Mouse (Mus musculus) mouse embryonic stem cell (cell line): ENCODE measurements around the gene Ptma.
"Not testable (repeated sequence)": the region's sequence is repeated elsewhere in the genome, so short reads cannot be mapped to it uniquely, and the experiment has no call there.

Experiments used
- in situ Hi-C, 2 experiments: fragments of 300-500 bp; cut with MboI; formaldehyde crosslinking; loops; 1 replicate in 1 of 2; 3 replicates in 1 of 2; pipeline ENCODE4 v1.14.3; 2019 to 2020; ENCODE audit warnings: low sequenced_read_pairs in 2 of 2, low pct_unique_long_range_greater_than_20kb in 1 of 2, mixed read lengths in 1 of 2; ENCODE audit not compliant: unreplicated experiment in 1 of 2

Ptma gene

GRCm38 (mm10) chr1:86526116-86526788 is at the start of gene Ptma:
Gene Ptma (plus strand): TSS chr1:86526726.
- in situ Hi-C loops = no loop called here

DNA sequence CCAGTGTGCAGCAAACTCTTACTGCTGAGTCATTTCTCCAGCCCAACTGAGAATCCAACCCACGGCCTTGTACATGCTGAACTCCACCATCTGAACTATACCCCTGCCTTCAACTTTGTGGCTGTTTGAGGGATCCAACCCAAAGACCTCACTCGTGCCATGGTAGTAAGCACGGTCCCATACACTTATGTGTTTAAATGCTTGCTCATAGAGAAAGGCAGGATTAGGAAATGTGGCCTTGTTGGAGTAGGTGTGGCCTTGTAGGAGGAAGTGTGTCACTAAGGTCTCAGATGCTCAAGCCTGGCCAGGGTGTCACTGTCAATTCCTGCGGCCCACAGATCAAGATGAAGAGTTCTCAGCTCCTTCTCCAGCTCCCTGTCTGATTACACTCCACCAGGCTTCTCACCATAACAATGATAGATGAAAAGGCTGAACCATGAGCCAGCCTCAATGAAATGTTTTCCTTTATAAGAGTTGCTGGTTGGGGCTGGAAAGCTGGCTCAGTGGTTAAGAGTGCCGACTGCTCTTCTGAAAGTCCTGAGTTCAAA is 48.7 kb upstream of the Ptma start:
- in situ Hi-C loops = loop anchor here in 1 of 2 experiments (5.0 kb wide), 1 partner anchor 36 kb away; no protein-coding TSS in a partner anchor

- in situ Hi-C loops = loop anchor here in 1 of 2 experiments (5.0 kb wide), 1 partner anchor 37 kb away; no protein-coding TSS in a partner anchor
Observed at GRCm38 (mm10) chr1:86479099-86479825, 47.3 kb upstream of the Ptma start.

DNA sequence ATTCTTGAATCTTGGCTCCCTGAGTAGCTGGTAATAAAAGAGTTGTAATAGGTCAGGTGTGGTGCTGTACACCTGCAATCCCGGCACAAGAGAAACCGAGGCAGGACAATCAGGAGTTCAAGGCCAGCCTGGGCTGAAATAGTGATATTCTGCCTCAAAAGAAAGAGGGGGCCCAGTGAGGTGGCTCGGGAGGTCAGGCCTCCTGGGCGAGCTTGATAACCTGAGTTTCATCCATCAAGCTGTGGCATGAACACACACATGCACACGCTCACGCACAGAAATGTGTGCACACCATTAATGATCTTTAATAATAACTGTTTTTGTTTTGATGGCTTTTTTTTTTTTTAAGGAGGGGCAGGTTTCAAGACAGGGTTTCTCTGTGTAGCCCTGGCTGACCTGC is 46.2 kb upstream of the Ptma start:
- in situ Hi-C loops = no loop called here

GRCm38 (mm10) chr1:86480735-86481447 is 45.6 kb upstream of the Ptma start:
- in situ Hi-C loops = no loop called here

DNA sequence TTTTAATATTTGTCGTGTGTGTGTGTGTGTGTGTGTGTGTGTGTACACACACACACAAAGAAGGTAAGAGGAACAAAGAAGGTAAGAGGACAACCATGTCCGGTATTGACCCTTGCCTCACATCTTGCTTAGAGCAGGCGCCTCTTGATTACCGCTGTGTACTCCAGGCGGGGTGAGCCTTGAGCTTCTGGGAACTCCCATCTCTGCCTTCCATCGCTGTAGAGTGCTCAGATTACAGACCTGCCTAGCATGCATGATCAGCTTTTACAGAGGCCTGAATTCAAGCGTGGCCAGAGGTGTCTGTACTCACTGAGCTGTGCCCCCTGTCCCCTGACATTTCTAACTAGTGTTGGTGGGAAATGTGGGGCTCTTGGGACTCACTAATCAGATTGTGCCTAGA is 45.1 kb upstream of the Ptma start:
- in situ Hi-C loops = no loop called here

DNA sequence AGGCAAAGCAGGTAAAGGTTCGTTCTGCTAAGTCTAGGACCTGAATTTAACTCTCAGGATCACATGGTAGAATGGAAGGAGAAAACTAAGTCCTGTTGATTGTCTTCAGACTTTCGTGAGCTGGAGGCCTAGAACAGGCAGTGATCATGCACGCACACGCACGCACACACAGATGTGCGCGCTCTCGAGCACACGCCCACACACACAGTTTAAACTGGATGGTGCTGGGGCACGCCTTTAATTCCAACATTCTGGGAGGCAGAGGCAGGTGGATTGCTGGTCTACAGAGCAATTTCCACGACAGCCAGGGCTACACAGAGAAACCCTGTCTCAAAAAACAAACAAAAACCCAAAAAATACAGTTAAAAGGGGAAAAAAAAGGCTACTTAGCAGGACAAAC is 44.2 kb upstream of the Ptma start:
- in situ Hi-C loops = no loop called here

GRCm38 (mm10) chr1:86482761-86483160 is 43.8 kb upstream of the Ptma start:
- in situ Hi-C loops = no loop called here

GRCm38 (mm10) chr1:86485346-86485745 is 41.2 kb upstream of the Ptma start:
- in situ Hi-C loops = no loop called here

DNA sequence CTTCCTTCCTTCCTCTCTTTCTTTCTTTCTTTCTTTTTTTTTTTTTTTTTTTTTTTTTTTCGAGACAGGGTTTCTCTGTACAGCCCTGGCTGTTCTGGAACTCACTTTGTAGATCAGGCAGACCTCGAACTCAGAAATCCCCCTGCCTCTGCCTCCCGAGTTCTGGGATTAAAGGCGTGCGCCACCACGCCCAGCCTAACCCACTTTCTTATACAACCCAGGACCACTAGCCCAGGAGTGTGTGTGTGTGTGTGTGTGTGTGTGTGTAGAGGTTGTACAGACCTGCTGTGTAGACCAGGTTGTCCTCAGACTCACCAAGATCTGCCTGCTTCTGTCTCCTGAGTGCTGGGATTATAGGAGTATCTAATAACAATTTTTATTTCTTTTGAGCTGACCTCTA is 40.7 kb upstream of the Ptma start:
- in situ Hi-C loops = not testable (repeated sequence)

DNA sequence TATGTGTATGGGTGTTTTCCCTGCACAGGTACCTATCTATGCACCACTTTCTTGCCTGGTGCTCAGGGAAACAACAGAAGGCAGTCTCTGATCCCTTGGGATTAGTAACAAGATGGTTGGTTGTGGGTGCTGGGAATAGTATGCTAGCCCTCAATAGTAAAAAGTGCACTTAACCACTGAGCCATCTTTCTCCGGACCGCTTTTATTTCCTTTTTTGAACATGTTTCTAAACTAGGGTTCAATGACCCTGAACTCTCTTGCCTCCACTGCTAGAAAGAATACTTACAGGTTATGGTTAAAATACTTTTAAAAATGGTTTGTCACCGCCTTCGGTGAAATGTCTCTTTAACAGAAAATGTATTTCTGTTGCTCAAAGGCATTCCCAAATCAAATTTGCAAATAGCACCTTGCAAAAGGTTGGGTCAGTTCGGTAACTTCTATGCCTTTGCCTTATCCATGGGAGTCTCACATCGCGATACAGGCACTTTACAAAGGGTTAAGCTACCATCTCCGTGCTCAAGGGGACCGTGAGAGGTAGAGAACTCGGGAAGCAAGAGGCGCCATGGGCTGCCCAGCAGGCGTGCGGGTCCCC is 39.7 kb upstream of the Ptma start:
- in situ Hi-C loops = no loop called here

GRCm38 (mm10) chr1:86487295-86487907 is 39.1 kb upstream of the Ptma start:
- in situ Hi-C loops = no loop called here

DNA sequence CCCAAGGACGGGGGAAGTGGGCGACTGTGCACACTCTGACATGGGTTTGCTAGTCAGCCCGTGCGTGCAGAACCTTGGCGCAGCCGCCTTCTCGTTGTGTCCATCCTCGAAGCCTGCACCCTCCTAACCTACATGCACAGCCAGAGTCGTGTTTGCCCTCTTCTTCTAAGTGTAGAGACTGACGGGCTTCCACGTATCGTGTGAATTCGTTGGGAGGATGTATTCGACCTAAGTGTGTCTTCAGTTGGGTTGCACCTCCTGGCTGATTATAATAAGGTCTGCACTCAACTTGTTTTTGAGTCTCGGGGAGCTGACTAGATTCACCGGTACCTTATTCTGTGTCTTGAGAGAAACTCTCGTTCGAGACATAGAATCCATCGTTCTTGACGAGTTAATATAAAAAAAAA is 38.6 kb upstream of the Ptma start:
- in situ Hi-C loops = no loop called here

- in situ Hi-C loops = no loop called here
Observed at GRCm38 (mm10) chr1:86488326-86488725, 38.2 kb upstream of the Ptma start.

DNA sequence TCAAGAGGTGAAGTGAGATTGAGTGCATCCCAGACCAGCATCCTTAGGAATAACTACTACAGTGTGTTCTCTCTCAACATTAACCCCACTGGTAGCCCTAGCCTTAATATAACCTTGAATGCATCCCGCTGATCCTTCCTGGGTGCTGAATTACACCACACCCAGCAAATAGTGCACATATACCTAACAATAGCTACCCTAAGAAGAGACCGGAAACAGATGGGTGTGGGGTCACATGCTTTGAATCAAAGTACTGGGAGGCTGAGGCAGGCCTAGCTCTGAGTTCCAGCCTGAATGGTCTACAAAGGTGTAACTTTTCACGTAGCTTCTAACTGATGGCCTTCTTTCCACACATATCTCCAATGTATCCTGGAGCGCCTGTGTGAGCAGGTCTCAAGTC is 37.8 kb upstream of the Ptma start:
- in situ Hi-C loops = no loop called here

DNA sequence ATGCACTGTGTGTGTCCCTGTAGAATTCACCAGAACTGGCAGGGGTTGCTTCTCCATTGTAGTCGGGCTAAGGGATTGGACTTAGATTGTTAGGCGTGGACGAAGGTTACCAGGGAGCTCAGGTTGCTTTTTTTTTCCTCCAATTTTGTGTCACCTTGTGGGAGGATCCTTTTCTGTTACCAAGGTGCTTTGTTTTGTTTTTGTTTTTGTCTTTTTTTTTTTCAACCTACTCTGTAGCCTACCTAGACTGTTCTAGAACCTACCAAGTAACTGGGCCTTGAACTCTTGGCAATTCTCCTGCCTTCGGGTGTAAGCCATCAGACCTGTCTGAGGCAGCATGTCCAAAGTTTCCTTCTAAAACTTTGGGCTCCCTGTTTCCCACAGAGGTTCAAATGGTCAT is 36.6 kb upstream of the Ptma start:
- in situ Hi-C loops = no loop called here

DNA sequence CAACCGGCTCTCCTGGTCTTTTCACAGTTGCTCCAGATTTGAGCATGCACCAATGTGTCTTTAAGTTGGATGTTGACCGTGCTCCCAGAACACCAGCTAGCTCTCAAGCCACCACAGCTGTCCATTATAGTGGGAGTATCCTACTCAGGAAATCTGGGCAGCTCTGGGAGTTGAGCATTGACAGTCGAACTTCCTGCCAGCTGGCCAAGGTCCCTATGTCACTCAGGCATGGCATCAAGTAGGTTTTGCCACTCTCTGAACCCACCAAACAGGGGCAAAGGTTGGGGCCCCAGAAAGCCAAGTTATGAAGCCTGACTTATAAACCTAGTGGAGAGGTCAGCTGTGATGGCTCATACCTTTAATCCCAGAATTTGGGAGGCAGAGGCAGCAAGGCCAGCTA is 35.8 kb upstream of the Ptma start:
- in situ Hi-C loops = no loop called here

DNA sequence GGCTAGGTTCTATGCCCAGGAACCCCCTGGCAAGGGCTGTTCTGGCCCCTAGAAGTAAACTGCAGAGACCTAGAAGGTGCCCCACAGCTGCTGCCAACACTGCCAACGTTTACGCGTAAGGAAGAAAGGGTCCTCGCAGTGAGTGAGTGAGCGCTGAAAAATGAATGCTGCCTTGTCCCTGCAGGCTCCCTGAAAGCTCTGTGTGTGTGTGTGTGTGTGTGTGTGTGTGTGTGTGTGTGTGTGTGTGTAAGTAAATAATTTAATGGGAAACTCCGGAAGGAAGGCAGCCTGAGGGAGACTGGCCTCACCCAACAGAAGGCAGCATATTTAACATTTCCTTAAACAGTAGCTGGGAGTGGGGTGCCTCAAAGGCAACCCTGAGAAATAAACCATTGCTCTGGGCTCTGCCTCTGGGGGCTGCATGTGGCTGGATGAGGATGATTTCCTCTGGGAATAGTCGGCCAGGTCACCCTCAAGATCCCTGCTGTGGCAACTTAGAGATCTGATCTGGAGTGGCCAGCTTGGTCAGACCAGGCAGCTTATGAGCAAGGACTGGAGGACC is 34.9 kb upstream of the Ptma start:
- in situ Hi-C loops = no loop called here
